Mouse (Mus musculus): ENCODE data around the gene Opcml. TPM values are rescaled to one million over a fixed set of nuclear protein-coding genes. Genes with fewer than 3 reads are reported as not detected.

Opcml gene
- polyA plus RNA-seq (2012; rRNA removed) = 79.1 and 94.7 TPM in 2 replicates

GRCm38 (mm10) chr9:27790725-27791638 is at the start of gene Opcml:
Opcml (plus strand) TSS chr9:27790775.
- peak; percentile 37 to 78 for DNase-seq (ENCODE audit: extremely low spot score in 1 of 2, low spot score in 1 of 2)

GRCm38 (mm10) chr9:27758709-27759108 is 31.9 kb upstream of the Opcml start:
- DNase-seq (ENCODE audit: extremely low spot score in 1 of 2, low spot score in 1 of 2) = no peak

GRCm38 (mm10) chr9:27761196-27761595 is 29.4 kb upstream of the Opcml start:
- DNase-seq (ENCODE audit: extremely low spot score in 1 of 2, low spot score in 1 of 2) = no peak

GRCm38 (mm10) chr9:27766446-27766845 is 24.1 kb upstream of the Opcml start:
- DNase-seq (ENCODE audit: extremely low spot score in 1 of 2, low spot score in 1 of 2) = peak; percentile 11 to 36

GRCm38 (mm10) chr9:27767196-27767900 is 23.2 kb upstream of the Opcml start:
- peak; percentile 8 to 56 for DNase-seq (ENCODE audit: extremely low spot score in 1 of 2, low spot score in 1 of 2)

GRCm38 (mm10) chr9:27768788-27769187 is 21.8 kb upstream of the Opcml start:
- DNase-seq (ENCODE audit: extremely low spot score in 1 of 2, low spot score in 1 of 2) = peak in 1 of 2 experiments; percentile 22

GRCm38 (mm10) chr9:27781291-27781993 is 9.1 kb upstream of the Opcml start:
- no peak for DNase-seq (ENCODE audit: extremely low spot score in 1 of 2, low spot score in 1 of 2)

- no peak for DNase-seq (ENCODE audit: extremely low spot score in 1 of 2, low spot score in 1 of 2)
Observed at GRCm38 (mm10) chr9:27781994-27782337, 8.6 kb upstream of the Opcml start.

- DNase-seq (ENCODE audit: extremely low spot score in 1 of 2, low spot score in 1 of 2) = no peak
Observed at GRCm38 (mm10) chr9:27791639-27791966, 1.0 kb downstream of the Opcml start.

- peak in 1 of 2 experiments; percentile 42 for DNase-seq (ENCODE audit: extremely low spot score in 1 of 2, low spot score in 1 of 2)
Observed at GRCm38 (mm10) chr9:27792226-27792625, 1.7 kb downstream of the Opcml start.

- no peak for DNase-seq (ENCODE audit: extremely low spot score in 1 of 2, low spot score in 1 of 2)
Observed at GRCm38 (mm10) chr9:27792994-27793393, 2.4 kb downstream of the Opcml start.

GRCm38 (mm10) chr9:27796535-27796934 is 6.0 kb downstream of the Opcml start:
- no peak for DNase-seq (ENCODE audit: extremely low spot score in 1 of 2, low spot score in 1 of 2)

- no peak for DNase-seq (ENCODE audit: extremely low spot score in 1 of 2, low spot score in 1 of 2)
Observed at GRCm38 (mm10) chr9:27800992-27801391, 10.4 kb downstream of the Opcml start.

- no peak for DNase-seq (ENCODE audit: extremely low spot score in 1 of 2, low spot score in 1 of 2)
Observed at GRCm38 (mm10) chr9:27801807-27802206, 11.2 kb downstream of the Opcml start.

- DNase-seq (ENCODE audit: extremely low spot score in 1 of 2, low spot score in 1 of 2) = no peak
Observed at GRCm38 (mm10) chr9:27802379-27802778, 11.8 kb downstream of the Opcml start.

GRCm38 (mm10) chr9:27804461-27804860 is 13.9 kb downstream of the Opcml start:
- no peak for DNase-seq (ENCODE audit: extremely low spot score in 1 of 2, low spot score in 1 of 2)

- DNase-seq (ENCODE audit: extremely low spot score in 1 of 2, low spot score in 1 of 2) = peak; percentile 38 to 76
Observed at GRCm38 (mm10) chr9:27809741-27810140, 19.2 kb downstream of the Opcml start.

GRCm38 (mm10) chr9:27813207-27813790 is 22.7 kb downstream of the Opcml start:
- DNase-seq (ENCODE audit: extremely low spot score in 1 of 2, low spot score in 1 of 2) = no peak

- DNase-seq (ENCODE audit: extremely low spot score in 1 of 2, low spot score in 1 of 2) = no peak
Observed at GRCm38 (mm10) chr9:27814161-27814560, 23.6 kb downstream of the Opcml start.

GRCm38 (mm10) chr9:27821197-27821596 is 30.6 kb downstream of the Opcml start:
- no peak for DNase-seq (ENCODE audit: extremely low spot score in 1 of 2, low spot score in 1 of 2)

GRCm38 (mm10) chr9:27822681-27823080 is 32.1 kb downstream of the Opcml start:
- no peak for DNase-seq (ENCODE audit: extremely low spot score in 1 of 2, low spot score in 1 of 2)
